Mouse (Mus musculus): ENCODE measurements around the gene Btg4. TPM values are rescaled to one million over a fixed set of nuclear protein-coding genes. Genes with fewer than 3 reads are reported as not detected.

Gene Btg4
- polyA plus RNA-seq, 1 experiment from 2014 or later, result not detected

- Histone ChIP-seq H3K27ac (ENCODE audit: low read depth, low read length) (no peak overlapping the region), H3K4me2 (peak overlapping the region; percentile 100), H3K9me3 (replicated peaks; ENCODE audit: control insufficient read depth, low read length) (no peaks in the 10 kb centered on the region), H3K9ac (ENCODE audit: low read depth, low read length) (peak overlapping the region; percentile 80), H3K4me3 (ENCODE audit: low read depth, low read length) (peak overlapping the region; percentile 53), H3K36me3 (ENCODE audit: control insufficient read depth, insufficient read depth, low read length) (no peaks in the 10 kb centered on the region), H3K27me3 (ENCODE audit: control insufficient read depth, insufficient read depth, low read length) (no peaks in the 10 kb centered on the region), H3K4me1 (ENCODE audit: control insufficient read depth, insufficient read depth, low read length) (peaks cover 7% of the 10 kb centered on the region; the same call in 1 of the 2 replicates)
- WGBS (ENCODE audit: insufficient replicate concordance), result 1% methylated on average over 44 of the region's 44 CpGs
- no peak for ATAC-seq (replicated peaks; ENCODE audit: insufficient number of reproducible peaks, low FRiP score, low TSS enrichment)
Observed at GRCm38 (mm10) chr9:51102963-51103807, 42.5 kb downstream of the Btg4 start.

GRCm38 (mm10) chr9:51103808-51104514 lies 43.3 kb downstream of the Btg4 start:
- 9% methylated on average over 30 of the region's 30 CpGs for WGBS (ENCODE audit: insufficient replicate concordance)
- H3K27ac ChIP-seq (ENCODE audit: low read depth, low read length), result no peak overlapping the region

DNA sequence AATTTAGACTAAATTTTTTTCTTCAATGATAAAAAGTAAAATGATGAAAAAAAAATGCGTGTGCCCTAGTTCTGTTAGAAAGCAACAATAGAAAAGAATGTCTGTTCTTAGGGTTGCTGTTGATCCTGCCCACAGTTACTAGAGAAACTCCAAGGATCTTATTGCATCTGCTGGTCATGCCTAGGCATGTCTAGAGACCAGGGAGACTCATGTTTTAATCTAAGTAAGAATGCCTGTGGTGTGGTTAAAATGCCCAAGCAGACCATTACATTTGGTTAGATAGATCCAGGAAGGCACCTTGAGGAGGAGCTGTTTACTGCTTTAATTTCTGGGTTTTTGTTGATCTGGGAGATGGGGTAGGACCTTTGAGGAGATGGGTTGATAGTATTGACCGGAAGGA lies 45.0 kb downstream of the Btg4 start:
- ATAC-seq (replicated peaks; ENCODE audit: insufficient number of reproducible peaks, low FRiP score, low TSS enrichment), result no peak
- 76% methylated on average over 2 of the region's 2 CpGs for WGBS (ENCODE audit: insufficient replicate concordance)
- no peak overlapping the region for H3K27ac ChIP-seq (ENCODE audit: low read depth, low read length)
- no peak overlapping the region for H3K4me3 ChIP-seq (ENCODE audit: low read depth, low read length)
- H3K36me3 ChIP-seq (ENCODE audit: control insufficient read depth, insufficient read depth, low read length), result no peaks in the 10 kb centered on the region
- H3K4me2 ChIP-seq, result no peak overlapping the region
- no peaks in the 10 kb centered on the region for H3K9me3 ChIP-seq (replicated peaks; ENCODE audit: control insufficient read depth, low read length)
- H3K27me3 ChIP-seq (ENCODE audit: control insufficient read depth, insufficient read depth, low read length), result no peaks in the 10 kb centered on the region
- no peak overlapping the region for H3K9ac ChIP-seq (ENCODE audit: low read depth, low read length)
- peaks cover 7% of the 10 kb centered on the region; the same call in 1 of the 2 replicates for H3K4me1 ChIP-seq (ENCODE audit: control insufficient read depth, insufficient read depth, low read length)

More at GRCm38 (mm10) chr9:51103808-51104514, 43.3 kb downstream of the Btg4 start:
- no peaks in the 10 kb centered on the region for H3K9me3 ChIP-seq (replicated peaks; ENCODE audit: control insufficient read depth, low read length)
- ATAC-seq (replicated peaks; ENCODE audit: insufficient number of reproducible peaks, low FRiP score, low TSS enrichment), result peak; percentile 49; the same call in 1 of the 2 replicates
- H3K36me3 ChIP-seq (ENCODE audit: control insufficient read depth, insufficient read depth, low read length), result no peaks in the 10 kb centered on the region
- peak overlapping the region; percentile 53 for H3K4me3 ChIP-seq (ENCODE audit: low read depth, low read length)
- peaks cover 7% of the 10 kb centered on the region; the same call in 1 of the 2 replicates for H3K4me1 ChIP-seq (ENCODE audit: control insufficient read depth, insufficient read depth, low read length)
- no peaks in the 10 kb centered on the region for H3K27me3 ChIP-seq (ENCODE audit: control insufficient read depth, insufficient read depth, low read length)
- peak overlapping the region; percentile 100 for H3K4me2 ChIP-seq
- peak overlapping the region; percentile 80 for H3K9ac ChIP-seq (ENCODE audit: low read depth, low read length)

DNA sequence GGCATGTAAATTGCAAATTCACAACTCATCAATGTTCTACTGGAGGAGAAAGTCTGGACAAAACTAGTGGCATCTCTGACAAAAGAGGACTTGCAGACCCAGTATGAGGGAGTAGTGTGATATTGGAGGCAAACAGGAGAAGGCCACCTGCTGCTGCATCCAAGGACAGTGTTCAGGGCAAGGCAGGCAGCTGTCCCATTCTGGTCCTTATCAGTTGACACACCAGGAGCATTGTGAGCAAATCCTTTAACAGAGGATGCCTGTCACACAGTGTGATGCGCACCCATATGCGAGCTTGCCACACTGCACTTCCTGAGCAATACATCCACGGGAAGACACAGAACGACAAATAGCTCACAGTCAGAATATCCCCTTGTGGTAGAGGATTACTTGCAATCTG lies 54.1 kb downstream of the Btg4 start:
- Histone ChIP-seq H3K4me1 (ENCODE audit: control insufficient read depth, insufficient read depth, low read length) (no peaks in the 10 kb centered on the region), H3K4me2 (no peak overlapping the region), H3K9me3 (replicated peaks; ENCODE audit: control insufficient read depth, low read length) (no peaks in the 10 kb centered on the region), H3K9ac (ENCODE audit: low read depth, low read length) (no peak overlapping the region), H3K27me3 (ENCODE audit: control insufficient read depth, insufficient read depth, low read length) (no peaks in the 10 kb centered on the region), H3K36me3 (ENCODE audit: control insufficient read depth, insufficient read depth, low read length) (no peaks in the 10 kb centered on the region), H3K4me3 (ENCODE audit: low read depth, low read length) (no peak overlapping the region), H3K27ac (ENCODE audit: low read depth, low read length) (no peak overlapping the region)
- 65% methylated on average over 4 of the region's 4 CpGs for WGBS (ENCODE audit: insufficient replicate concordance)
- no peak for ATAC-seq (replicated peaks; ENCODE audit: insufficient number of reproducible peaks, low FRiP score, low TSS enrichment)

- H3K27me3 ChIP-seq (ENCODE audit: control insufficient read depth, insufficient read depth, low read length), result no peaks in the 10 kb centered on the region
- no peaks in the 10 kb centered on the region for H3K36me3 ChIP-seq (ENCODE audit: control insufficient read depth, insufficient read depth, low read length)
- no peak overlapping the region for H3K4me3 ChIP-seq (ENCODE audit: low read depth, low read length)
- H3K9me3 ChIP-seq (replicated peaks; ENCODE audit: control insufficient read depth, low read length), result no peaks in the 10 kb centered on the region
- H3K4me2 ChIP-seq, result no peak overlapping the region
- ATAC-seq (replicated peaks; ENCODE audit: insufficient number of reproducible peaks, low FRiP score, low TSS enrichment), result no peak
- H3K27ac ChIP-seq (ENCODE audit: low read depth, low read length), result no peak overlapping the region
- 63% methylated on average over 3 of the region's 3 CpGs for WGBS (ENCODE audit: insufficient replicate concordance)
- no peak overlapping the region for H3K9ac ChIP-seq (ENCODE audit: low read depth, low read length)
- H3K4me1 ChIP-seq (ENCODE audit: control insufficient read depth, insufficient read depth, low read length), result no peaks in the 10 kb centered on the region
Observed at GRCm38 (mm10) chr9:51136985-51137384, 76.3 kb downstream of the Btg4 start.

DNA sequence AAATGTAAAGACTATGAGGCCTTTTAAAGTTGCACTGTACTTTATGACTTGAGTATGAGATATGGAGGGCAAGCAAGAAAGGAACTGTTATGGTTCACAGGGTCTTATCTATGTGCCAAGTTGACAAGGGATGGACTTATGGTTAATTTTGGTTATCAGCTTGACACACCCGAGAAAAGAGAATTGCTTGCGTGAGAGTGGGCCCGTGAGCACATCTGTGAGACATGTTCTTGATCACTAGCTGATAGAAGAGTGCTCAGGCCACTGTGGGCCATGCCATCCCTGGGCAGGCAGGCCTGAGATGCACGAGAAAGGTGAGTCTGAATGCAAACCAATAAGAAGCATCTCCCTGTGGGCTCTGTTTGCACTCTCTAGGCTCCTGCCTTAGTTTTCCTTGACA lies 76.7 kb downstream of the Btg4 start:
- Histone ChIP-seq H3K36me3 (ENCODE audit: control insufficient read depth, insufficient read depth, low read length) (no peaks in the 10 kb centered on the region), H3K9me3 (replicated peaks; ENCODE audit: control insufficient read depth, low read length) (no peaks in the 10 kb centered on the region), H3K4me2 (no peak overlapping the region), H3K27me3 (ENCODE audit: control insufficient read depth, insufficient read depth, low read length) (no peaks in the 10 kb centered on the region), H3K4me1 (ENCODE audit: control insufficient read depth, insufficient read depth, low read length) (no peaks in the 10 kb centered on the region), H3K9ac (ENCODE audit: low read depth, low read length) (no peak overlapping the region), H3K27ac (ENCODE audit: low read depth, low read length) (no peak overlapping the region), H3K4me3 (ENCODE audit: low read depth, low read length) (no peak overlapping the region)
- 80% methylated on average over 4 of the region's 4 CpGs for WGBS (ENCODE audit: insufficient replicate concordance)
- ATAC-seq (replicated peaks; ENCODE audit: insufficient number of reproducible peaks, low FRiP score, low TSS enrichment), result no peak

DNA sequence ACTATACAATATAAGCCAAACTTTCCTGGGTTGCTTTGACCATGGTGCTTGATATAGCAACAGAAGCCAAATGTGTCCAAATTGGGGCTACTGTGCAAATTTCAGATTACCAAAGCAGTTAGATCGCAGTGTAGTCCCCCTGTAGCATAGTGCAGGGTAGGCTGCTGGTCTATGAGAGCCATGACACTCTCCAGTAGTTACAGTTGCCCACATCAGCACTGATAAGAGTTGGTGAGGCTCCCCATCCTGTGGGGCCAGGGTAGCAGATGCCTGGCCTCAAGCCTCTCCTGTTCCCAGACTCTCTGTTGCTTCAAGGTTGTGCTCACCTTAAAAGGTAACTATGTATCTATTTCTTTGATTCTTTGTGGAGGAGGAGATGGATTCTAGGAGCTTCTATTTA lies 77.1 kb downstream of the Btg4 start:
- ATAC-seq (replicated peaks; ENCODE audit: insufficient number of reproducible peaks, low FRiP score, low TSS enrichment), result no peak
- no peaks in the 10 kb centered on the region for H3K4me1 ChIP-seq (ENCODE audit: control insufficient read depth, insufficient read depth, low read length)
- H3K36me3 ChIP-seq (ENCODE audit: control insufficient read depth, insufficient read depth, low read length), result no peaks in the 10 kb centered on the region
- no peak overlapping the region for H3K27ac ChIP-seq (ENCODE audit: low read depth, low read length)
- H3K9me3 ChIP-seq (replicated peaks; ENCODE audit: control insufficient read depth, low read length), result no peaks in the 10 kb centered on the region
- WGBS (ENCODE audit: insufficient replicate concordance), result 75% methylated on average over 1 of the region's 1 CpGs
- H3K4me3 ChIP-seq (ENCODE audit: low read depth, low read length), result no peak overlapping the region
- H3K9ac ChIP-seq (ENCODE audit: low read depth, low read length), result no peak overlapping the region
- no peak overlapping the region for H3K4me2 ChIP-seq
- H3K27me3 ChIP-seq (ENCODE audit: control insufficient read depth, insufficient read depth, low read length), result no peaks in the 10 kb centered on the region

DNA sequence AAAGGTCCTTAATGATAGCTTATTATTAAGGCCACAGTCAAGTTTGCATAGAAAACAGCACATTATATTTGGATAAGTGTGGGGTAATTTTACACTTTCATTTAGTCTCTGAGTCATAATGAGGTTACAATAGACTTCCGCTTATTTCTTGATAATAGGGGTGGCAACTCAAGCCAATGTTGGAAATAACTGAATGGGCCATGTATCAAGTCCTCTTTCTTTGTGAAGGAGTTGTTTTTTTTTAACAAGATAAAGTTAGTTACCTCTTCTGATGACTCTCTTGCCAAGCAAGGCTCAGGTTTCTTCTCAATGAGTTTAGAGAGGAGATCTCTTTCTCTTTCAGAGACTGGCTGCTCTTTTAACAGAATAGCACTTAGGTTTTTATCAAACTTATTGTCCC lies 77.6 kb downstream of the Btg4 start:
- WGBS (ENCODE audit: insufficient replicate concordance), result 86% methylated on average over 1 of the region's 1 CpGs

More for the DNA sequence above, 77.6 kb downstream of the Btg4 start:
- Histone ChIP-seq H3K27me3 (ENCODE audit: control insufficient read depth, insufficient read depth, low read length) (no peaks in the 10 kb centered on the region), H3K4me1 (ENCODE audit: control insufficient read depth, insufficient read depth, low read length) (no peaks in the 10 kb centered on the region), H3K4me2 (no peak overlapping the region), H3K36me3 (ENCODE audit: control insufficient read depth, insufficient read depth, low read length) (no peaks in the 10 kb centered on the region), H3K27ac (ENCODE audit: low read depth, low read length) (no peak overlapping the region), H3K9me3 (replicated peaks; ENCODE audit: control insufficient read depth, low read length) (no peaks in the 10 kb centered on the region), H3K9ac (ENCODE audit: low read depth, low read length) (no peak overlapping the region), H3K4me3 (ENCODE audit: low read depth, low read length) (no peak overlapping the region)
- ATAC-seq (replicated peaks; ENCODE audit: insufficient number of reproducible peaks, low FRiP score, low TSS enrichment), result no peak

Data from heart, embryonic 11.5 days (tissue).